Mouse (Mus musculus) kidney, adult 11 months (tissue): ENCODE results near the gene Rasgef1b.

ENCODE experiments used
- DNase-seq: peaks from one replicate; pipeline ENCODE4 v3.0.0; 2022

Gene Rasgef1b

DNA sequence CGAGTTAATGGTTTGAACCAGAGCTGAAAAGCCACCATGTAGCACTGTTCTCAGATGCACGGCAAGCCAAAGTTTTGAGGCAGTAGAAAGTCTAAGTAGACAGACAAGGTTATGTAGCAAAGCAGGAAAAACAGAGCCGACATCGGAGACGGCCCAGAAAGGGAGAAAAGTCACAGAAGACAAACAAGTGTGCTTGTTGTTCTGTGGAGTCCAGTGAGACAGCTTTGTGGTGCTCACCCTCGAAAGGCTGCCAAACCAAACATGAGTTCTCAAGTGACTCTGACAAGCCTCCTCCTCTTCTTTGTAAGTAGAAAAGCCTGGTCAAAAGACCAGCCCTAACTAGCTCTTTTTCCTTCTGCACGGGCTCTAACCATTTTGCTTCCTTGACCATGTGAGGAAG lies 338.1 kb downstream of the Rasgef1b start:
- DNase-seq: peak; percentile 33

DNA sequence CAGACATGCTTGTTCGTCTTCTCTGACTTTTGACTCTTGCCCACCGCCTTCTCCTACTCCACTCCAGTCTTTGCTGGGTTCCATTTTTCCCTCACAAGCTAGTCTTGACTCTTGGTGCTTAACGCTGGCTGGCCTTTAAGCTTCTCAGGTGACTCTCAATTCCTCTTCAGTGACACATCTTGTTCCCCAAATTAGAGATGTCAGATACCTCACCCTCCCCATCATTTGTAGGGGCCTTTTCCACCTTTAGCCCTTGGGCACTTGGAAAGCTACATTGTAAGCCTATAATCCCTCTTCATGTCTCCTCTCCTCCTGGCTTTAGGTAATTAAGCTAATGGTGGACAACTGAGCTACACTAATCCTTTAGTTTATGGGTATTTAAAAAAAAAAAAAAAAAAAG lies 338.6 kb downstream of the Rasgef1b start:
- DNase-seq: no peak

DNA sequence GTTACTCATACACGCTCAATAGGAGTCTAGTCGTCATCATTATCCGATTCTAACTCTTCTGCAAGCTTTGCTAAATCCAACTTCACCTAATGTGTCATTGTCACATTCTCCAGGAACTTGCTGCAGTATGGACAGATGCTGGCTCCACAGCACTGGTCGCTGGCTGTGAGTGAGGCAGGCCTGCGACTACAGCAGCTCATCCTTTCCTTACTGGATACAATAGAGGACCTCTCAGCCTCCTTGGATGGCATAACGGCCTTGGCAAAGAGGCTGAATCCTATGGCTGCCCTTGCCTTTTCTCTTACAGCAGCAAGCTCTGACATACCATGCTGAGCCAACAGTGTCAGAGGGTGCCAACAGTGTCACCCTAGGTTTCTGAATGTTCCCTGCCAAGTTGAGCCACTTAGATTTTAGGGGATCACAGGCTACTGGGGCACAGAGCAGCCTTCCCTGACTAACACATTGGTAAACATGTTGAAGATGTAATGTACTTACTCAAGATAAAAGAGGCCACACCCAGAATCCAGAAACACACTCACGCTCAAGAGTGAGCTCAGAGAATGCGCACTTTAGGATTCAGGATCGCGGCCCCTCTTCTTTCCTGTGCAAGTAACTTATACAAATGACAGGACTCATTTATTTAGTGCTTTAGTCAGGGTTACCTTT lies 340.1 kb downstream of the Rasgef1b start:
- no peak for DNase-seq

DNA sequence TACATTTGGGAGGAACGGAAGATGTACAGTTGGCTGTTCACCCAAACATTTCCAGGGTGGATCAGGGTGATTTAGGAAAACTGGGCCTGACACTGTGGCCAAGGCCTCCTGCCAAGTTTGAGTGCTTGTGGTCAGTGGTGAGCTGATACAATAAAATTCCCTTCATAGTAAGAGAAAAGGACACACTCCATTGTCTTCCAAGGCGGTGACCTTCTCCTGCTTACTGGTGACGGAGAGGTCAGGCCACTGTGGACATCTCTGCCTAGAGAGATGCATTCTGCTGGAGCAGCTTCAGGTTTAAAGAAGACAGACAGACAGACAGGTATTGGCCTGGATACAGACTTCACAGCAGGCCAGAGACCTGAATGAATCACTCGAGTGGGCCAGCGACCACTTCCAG lies 340.7 kb downstream of the Rasgef1b start:
- DNase-seq: no peak

DNA sequence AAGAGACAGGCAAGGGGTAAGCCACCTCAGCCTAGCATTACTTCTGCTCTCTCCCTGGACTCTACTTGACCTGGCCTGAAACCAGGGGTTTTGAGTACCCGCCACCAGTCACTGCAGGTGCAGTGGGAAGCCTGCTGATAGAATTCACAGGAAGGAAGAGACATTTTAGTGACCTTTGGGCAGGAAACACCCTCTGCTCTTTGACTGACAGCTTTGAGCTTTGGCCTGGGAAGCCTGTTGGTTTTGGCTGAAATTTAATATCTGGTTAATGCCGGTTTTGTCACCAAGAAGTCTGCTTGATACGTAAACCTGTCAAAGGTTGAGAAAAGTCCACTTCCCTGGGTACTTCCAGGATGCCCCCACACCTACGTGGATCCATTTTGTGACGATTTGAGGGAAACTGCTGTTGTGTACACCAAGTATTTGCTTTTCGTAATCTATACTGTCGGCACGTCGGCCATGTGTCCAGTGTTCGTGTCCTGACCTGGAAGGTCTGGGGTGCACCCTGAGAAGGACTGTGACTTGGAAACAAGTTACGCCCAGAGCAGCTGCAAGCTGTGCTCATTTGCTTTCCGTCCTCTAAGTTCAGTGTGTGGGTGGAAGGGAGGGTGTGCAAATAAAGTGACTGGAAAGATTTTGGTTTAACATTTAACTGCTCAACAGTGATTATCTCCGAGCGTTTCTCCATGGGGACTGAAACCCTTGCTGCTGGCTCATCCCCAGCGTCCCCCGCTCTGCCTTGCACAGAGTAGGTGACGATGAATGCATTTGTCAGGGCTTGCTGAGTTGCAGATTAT lies 341.5 kb downstream of the Rasgef1b start:
- DNase-seq: peak; percentile 66

DNA sequence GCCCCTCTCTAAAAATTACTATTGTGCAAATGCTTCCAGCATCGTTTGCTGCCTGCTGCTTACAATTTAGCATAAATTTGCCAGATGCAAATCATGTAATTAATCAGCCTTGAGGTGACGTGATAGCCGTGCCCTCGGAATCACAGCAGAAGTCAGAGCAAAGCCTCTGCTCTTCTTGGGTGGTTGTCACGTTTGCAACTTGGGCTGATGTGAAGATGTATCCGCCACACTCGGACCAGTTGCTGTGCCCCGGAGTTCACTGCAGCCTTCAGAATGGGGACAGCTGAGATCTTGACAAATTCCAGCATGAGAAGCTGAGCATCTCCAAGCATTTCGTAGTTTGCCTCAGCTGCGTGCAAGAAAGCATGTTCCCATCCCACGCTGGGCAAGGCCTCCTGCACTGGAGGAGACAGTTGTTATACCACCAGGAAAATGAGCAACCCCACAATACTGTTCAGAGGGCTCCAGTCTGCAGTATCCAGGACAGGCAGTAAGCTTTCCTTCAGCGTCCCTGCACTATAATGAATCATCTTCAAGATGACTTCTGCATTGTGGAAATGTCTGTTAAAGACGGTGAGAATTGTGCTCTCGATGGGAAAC lies 342.5 kb downstream of the Rasgef1b start:
- no peak for DNase-seq

DNA sequence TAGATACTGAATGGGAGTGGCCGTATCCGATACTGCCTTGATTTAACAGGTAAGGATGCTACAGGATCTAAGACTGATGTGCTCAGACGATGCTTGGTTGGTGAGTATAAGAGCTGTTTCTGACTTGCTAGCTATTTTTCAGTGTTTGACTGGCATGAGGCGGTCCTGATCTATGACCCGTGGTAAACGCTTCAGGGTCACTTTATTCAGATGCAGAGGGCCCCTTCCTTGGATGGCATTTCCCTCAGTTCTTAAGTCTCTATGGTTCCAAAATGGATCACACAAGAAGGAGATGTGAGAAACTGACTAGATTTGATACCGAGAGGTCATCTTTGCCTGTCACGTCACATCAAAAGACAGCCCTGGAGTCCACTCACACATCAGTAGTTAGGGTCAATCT lies 343.1 kb downstream of the Rasgef1b start:
- no peak for DNase-seq

DNA sequence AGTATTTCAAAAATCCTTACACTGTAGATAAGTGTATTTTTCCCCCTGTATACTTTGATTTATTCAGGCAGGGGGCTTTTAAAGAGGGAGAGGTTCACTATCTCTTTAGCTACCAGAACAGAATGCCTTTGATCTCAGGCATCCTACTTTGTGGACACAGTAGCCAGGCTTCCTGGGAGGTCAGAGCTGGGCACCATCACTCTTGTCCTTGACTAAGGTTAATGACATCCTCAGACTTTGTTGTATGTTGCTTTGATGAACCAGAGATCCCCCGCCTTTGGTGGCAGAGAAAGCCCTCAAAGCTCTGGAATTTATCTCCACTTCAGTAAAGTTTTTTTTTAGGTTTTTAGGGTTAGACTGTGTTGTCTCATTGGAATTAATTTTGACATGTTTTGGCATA lies 343.8 kb downstream of the Rasgef1b start:
- no peak for DNase-seq

DNA sequence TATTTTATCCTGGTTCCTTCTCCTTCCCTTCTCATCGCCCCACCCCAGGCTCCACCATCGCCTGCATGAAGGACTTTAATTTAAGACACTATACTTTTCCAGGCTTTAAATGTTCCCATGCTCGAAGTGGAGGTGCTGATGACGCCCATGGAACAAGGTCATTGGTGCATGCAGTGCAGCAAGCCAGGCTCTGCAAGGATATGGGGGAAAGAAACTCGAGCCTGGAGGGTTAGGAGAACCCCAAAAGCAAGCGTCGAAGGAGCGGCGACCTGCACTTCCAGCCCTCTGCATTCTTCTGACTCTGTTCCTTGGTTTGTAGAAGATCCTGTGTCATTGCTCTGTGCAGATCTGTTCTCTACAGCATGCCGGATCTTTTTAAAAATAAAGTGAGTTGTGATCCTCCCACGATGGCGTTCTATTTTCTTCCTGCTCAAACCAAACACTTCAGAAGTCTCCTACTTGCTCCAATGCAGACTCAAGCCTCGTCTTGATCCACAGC lies 345.0 kb downstream of the Rasgef1b start:
- no peak for DNase-seq

DNA sequence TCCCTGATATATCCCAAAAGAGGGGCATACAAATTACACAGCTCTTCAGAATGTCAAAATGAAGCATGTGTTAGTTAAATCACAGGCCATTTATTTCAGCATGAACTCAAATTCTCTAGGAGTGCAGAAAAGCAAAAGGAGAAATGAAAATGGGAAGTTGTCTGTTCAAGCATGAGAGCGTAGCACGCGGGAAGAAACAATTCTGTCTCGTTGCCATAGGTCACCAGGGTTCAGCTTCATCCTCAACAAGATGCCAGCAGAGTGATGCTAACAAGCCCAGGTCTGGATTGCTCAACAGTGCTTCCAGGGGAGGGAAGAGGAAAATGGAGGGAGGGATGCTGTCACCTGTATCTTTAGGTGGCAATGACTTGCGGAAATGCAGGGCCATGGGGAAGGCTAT lies 346.1 kb downstream of the Rasgef1b start:
- DNase-seq: no peak

DNA sequence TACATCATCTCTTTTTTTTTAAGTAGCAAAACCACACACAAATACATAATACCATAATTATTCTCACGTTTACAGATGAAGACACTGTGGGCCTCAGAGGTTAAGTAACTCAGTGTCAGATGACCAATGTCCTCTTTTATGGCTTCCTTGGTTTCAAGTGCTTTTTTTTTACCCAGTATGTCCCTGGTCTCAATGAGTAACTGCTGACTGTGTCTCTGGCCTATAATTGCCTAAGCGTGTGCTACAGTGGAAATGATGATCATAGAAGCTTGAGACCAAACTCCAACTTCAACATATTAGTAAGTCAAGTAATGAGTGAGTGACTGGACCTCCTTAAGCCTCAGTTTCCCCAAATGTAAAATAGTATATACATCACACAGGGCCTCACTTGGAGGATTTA lies 347.2 kb downstream of the Rasgef1b start:
- DNase-seq: no peak

DNA sequence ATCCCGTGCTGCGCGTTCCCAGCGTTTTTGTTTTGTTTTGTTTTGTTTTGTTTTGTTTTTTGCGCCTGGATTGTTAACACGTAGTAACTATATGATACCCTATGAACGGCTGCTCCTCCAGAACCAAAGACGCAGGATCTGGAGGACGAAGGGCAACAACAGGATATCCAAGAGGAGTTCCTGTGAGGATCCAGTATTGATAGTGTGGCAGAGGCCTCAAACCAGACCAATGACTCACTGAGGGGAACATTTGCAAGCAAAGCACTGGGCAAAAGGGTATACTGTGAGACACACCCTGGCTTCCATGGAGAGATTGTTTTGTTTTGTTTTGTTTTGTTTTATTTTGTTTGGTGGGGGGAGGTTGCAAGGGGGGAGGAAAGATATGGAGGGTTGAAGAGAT lies 348.0 kb downstream of the Rasgef1b start:
- no peak for DNase-seq

DNA sequence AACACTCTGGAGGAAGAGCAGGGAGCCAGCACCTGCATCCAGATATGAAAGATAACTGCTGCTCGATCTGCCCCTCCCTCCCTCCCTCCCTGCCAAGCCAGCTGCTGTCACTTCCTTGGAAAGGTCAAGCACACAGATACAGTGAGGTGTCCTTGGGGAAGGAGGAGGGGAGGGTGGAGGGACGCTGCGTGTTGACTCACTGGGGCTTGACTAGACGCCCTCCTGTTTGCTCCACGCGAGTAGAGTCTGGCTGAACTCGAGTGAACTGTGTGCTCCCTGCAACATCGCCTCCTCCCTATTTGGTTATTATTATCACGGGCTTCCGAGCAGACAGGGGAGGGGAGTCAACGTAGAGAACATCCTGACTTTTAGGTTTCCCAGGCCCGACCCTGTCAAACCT lies 348.7 kb downstream of the Rasgef1b start:
- no peak for DNase-seq

DNA sequence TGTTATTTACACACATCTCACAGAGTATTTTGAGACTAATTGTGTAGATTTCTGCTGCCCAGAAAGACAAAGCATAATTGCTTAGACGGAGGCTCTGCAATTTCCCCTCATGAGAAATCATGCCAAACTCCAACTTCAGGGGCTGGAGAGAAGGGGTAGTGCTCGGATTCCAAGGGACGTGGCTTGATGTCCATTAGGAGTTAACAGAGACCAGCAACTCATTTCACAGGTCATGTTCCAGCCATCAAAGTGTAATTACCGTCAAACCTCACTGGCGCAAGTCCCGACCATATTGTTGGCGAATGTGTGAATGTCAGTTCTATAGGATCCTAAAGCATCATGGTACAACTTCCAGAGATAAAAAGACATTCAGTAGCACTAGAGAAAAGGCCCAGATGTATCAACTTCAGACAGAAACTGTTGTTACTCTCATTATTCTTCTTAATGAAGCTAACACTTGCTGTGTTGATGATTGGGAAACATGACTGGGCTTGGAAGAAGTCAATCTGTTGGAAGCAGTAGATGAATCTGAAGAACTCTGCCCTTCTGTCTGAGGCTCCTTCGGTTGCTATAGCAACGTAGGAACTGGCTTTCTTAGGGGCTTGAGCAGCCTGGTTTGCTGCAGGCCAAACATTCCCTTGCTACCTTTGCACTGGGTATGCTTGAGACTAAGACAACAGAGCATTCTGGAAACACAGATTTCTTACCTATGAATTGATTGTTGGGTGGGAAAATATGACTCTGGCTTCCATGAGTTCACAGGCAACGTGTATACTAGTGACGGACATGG lies 350.2 kb downstream of the Rasgef1b start:
- DNase-seq: no peak

DNA sequence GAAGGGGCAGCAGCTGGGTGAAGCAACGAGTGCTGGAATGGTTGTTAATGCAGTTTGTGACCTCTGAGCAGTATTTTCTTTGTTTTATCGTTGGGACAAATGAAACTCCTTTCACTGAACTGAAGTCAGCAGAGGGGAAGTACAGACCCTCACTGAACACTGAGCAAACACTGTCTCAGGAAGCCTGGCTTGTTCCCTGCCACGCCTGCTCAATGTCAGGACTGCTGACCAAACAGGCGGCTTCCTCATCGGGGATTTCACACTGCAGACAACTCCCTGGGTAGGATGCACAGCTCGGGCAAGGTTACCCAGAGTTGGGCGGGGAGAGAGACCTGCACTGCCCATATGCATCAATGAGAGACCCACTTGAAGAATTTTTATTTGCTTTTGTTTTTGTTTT lies 353.1 kb downstream of the Rasgef1b start:
- DNase-seq: no peak

DNA sequence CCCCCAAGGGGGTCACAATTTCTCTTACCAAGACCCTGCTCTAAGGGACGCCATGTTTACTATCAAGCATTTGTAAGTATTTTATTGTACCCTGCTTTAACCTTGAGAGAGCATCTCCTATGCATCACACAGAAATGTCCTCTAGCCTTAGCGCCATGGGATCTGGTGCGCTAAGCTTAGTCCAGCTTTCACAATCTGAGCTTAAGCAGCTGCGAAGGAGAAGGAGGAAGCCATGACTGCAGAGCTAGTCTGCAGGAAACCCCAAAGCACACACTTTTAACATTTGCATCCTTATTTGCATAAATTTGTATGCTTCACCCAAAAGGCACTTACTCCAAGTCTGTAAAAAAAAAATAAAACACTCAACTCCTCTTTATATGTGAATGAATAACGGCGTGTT lies 354.4 kb downstream of the Rasgef1b start:
- DNase-seq: no peak

DNA sequence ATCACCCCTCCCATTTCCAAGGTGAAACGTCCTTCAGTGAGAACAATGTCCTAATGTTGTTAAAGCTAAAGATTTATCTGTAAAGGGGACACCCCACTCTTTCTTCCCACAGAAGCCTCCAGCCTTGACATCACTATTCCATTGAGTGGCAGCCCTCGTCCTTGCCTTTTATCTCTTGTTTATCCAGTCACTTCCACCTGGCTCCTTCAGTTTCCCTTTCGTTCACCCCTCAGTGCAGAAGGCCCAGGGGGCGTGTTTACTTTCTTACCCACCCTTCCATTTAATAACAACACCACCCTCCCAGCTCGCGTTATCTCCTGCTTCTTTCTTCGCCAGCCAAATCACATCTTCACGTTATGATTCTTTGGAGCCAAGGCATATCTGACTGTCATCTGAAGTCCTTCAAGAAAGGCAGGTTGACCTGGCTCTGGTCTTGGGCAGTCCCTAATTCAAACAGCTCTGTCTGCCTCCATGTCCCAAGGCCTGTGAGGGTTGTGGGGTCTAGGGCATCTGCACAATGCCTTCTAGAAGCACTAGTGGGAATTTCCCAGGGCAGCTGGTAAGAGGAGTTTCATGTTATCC lies 355.2 kb downstream of the Rasgef1b start:
- DNase-seq: no peak

DNA sequence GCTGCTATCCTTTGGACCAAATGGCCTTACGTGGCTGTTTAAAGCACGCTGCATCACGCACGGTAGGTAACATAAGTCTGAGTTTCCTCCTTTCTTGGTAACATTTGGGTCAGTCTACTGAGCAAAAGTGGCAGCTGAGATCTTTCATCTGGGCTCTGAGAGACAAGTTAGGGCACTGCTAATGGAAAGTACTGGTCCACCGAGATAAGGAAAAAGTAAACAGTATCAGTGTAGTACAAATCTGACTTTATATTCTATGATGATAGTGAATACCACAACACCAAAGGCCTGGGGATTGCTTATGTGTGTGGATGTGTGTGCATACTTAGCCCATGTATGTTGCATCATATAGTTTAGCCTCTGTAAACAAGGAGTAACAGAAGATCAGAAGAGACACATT lies 358.2 kb downstream of the Rasgef1b start:
- DNase-seq: no peak

DNA sequence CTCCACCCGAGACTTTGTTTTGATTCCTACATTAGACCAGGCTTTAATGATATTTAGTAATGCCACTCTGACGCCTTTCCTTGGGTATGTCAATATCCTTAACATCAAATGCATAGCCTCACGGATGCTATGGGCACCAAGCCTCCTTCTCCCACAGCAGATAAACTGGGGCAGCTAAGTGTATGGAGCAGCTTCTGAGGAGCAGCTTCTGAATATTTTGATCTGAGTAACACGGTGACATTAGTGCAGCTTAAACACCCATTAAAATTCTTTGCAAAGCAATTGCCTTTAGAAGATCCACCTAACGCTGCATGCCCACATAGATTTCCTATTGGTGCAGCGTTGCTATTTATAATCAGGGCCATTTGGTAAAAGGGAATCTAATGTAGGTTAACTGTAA lies 359.6 kb downstream of the Rasgef1b start:
- no peak for DNase-seq

DNA sequence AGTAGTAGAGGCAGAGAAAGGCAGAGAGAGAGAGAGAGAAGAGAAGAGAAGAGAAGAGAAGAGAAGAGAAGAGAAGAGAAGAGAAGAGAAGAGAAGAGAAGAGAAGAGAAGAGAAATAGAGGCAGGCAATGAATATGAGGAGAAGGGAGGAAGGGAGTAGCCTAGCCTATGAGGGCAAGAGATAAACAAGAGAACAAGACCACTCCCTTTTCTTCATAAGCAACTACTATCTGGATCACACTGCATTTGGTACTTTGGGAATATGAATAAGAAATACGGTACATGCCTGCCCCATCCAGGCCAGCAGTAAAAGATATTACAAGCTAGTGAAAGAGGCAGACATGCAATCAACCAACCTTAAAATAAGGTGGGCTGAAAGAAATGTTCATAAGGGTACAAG lies 360.2 kb downstream of the Rasgef1b start:
- DNase-seq: no peak

DNA sequence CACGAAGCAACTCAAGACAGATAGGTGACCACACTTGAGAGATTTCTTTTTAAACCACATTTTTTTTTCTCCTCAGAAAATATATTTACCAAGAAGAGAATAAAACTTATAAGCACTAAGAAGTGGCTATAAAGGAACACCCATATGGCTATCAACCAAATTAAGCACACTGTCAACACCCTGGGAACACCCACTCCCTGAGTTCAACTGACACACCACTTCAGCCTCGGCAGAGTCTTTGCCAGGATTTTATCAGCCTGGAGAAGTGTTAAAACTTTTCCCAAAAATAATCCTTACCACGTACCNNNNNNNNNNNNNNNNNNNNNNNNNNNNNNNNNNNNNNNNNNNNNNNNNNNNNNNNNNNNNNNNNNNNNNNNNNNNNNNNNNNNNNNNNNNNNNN lies 368.3 kb downstream of the Rasgef1b start:
- DNase-seq: no peak

DNA sequence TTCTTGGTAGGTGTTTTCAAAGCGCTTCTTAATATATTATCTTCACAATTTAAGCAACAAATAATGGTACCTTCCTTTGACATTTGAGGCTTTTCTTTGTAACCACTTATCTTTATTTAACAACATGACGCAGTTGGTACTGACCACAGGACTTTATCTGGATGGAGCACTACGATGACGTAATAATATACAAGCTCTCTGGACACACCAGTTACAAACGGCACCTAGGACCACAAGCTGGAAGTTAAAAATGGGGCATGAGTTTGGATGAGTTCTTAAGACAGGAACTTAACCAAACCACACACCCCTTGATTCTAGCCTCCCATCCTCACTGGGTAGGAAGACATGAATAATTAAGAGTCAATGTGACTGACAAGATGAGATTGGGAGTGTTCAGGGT lies 369.6 kb downstream of the Rasgef1b start:
- DNase-seq: no peak

DNA sequence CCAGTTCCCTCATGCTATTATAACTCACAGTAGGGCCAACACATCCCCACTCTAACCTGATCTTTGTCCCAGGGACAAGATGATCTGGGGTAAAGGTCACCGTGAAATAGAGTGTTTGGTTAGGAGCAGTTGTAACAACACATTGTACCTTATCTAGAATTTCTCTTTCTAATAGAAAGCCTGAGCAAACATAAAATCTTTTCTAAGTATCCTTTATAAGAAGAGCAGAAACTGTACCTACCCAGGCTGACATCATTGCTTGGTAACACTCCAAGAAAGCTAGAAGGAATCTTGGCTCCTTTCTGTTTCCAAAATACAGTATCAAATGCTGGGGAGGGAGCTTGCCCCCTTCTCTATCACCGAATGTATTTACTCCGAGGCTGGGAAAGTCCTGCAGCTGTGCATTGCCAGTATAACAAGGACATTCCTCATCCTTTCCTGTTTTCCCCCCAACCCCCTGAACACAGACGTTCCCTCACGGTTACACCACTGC lies 374.2 kb downstream of the Rasgef1b start:
- DNase-seq: no peak
